Mouse (Mus musculus) CD4-positive, CD25-positive, alpha-beta regulatory T cell, adult 4 months (primary cell): ENCODE measurements around the gene Mroh2a. TPM values are rescaled to one million over a fixed set of nuclear protein-coding genes. Genes with fewer than 3 reads are reported as not detected.
"Not testable (repeated sequence)": the region's sequence is repeated elsewhere in the genome, so short reads cannot be mapped to it uniquely, and the experiment has no call there.

Experiments
- ATAC-seq: one replicate; pipeline ENCODE4 v1.8.0; 2017
- polyA plus RNA-seq, 2 experiments: library from polyadenylated mRNA; unstranded; fragments of 100-300 nt; shearing (Covaris generic); gene quantifications; one replicate each; pipeline ENCODE4 v1.2.1; 2017

Mroh2a gene
- polyA plus RNA-seq, 2 experiments from 2014 or later, result 1.4 to 1.6 TPM

DNA sequence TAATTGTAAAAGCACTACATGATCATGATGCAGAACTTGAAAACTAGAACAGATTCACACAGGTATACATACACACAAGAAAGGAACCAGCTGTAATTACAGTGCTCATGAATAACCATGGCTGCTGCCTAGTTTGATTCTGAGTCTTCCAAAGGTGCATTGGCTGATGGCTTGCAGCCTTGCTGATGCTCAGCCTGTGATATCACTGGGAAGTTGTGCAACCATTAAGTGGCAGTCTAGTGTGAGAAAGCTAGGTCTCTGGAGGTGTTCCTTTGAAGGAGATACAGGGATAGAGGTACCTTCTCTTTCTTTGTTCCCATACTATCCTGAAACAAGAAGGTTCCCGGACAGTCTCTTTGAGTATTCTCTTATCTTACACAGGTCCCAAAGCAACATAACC, 7.7 kb upstream of the Mroh2a start:
- no peak for ATAC-seq

DNA sequence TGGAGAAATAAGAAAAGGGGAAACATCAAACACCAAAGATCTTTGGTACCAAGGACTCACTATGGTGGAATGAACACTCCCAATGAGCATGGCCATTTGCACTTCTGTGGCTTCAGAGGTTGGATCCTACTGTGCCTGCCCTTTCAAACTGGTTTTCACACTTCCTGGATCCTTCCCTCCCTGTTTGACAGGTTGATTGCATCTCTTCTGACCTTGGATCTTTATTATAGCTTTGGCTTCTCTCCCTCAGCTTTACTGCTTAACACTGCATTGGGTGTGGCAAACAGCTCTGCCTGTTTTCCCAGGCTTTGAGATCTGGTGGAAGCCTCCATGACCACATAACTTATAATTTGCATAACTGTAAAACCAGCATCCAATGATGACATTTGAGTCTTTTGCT, 6.5 kb upstream of the Mroh2a start:
- no peak for ATAC-seq

DNA sequence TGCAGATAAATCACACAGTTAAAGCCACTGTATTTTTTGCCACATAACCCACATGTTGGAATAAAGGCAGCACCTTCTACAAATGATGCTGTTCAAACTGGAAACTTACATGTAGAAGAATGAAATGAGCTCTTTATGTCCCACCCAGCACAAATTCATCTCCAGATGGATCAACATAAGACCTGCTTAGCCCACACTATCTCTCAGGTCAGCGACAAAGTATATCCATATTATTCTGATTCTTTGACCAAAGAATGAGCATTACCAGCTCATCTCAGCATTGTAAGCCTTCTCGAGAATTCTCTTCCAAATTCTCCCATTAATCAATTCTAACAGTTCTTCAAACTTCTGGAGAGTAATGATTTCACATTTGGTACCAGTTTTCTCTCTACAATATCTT, 4.6 kb upstream of the Mroh2a start:
- ATAC-seq, result no peak

DNA sequence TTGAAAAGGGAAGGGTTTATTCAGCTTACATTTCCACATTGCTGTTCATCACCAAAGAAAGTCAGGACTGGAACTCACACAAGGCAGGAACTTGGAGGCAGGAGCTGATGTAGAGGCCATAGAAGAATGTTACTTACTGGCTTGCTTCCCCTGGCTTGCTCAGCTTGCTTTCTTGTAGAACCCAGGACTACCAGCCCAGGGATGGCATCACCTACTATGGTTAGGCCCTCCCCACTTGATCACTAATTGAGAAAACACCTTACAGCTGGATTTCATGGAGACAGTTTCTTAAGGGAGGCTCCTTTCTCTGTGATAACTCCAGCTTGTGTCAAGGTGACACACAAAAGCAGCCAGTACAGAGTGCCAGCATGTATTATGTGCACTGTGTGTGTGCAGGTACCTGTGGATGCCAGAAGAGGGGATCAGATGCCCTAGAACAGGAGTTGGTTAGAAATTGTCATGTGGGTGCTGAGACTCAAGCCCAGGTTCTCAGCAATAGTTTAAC, 3.7 kb upstream of the Mroh2a start:
- ATAC-seq, result not testable (repeated sequence)

DNA sequence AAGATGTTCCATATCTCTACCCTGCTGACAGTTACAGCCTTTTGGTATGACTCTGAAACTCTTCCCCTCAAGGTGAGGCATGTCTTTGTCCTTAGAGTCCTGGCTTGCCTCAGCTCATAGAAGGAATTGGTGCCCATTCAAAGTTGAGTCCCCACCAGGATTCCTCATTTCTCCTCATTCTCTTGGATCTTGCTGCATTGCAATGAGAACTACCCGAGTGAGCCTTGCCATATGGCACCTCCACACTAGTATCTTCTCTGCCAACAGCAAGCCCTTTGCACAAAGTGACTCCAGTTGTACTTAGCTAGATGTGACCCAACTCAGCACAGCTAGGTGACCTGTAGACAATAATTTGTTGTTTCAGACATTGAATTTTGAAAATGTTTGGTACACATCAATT, 3.2 kb upstream of the Mroh2a start:
- ATAC-seq, result no peak

DNA sequence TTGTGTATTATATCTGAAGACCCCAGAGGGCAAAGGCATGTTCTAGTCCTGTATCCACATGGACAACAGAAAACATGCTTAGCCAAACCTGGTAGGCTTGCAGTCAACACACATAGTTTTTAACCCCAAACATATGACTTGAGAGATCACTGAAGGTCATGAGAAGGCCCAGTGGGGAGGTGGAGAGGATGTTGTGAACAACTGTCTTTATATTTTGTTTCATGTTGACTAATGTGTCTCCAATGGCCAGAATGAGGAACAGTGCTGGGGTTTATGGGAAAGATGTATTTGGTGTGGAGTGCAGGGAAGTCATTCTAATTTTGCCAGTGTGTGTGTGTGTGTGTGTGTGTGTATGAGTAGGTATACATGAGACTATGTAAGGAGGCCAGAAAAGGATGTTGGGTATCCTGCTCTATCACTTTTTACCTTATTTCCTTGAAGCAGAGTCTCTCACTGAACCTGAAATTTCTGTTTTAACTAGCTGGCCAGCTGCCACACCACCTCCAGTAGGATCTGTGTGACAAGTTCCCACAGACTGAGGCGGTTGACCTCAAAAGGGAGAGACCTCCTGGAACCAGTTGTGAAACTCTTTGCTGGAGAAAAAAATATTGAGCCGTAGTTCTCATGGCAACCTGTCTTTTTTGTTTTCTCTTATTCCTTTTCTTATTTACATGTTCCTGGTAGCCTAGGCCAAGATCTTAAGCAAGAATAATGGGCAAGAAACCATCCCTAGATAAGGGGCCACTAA, 2.6 kb upstream of the Mroh2a start:
- no peak for ATAC-seq

DNA sequence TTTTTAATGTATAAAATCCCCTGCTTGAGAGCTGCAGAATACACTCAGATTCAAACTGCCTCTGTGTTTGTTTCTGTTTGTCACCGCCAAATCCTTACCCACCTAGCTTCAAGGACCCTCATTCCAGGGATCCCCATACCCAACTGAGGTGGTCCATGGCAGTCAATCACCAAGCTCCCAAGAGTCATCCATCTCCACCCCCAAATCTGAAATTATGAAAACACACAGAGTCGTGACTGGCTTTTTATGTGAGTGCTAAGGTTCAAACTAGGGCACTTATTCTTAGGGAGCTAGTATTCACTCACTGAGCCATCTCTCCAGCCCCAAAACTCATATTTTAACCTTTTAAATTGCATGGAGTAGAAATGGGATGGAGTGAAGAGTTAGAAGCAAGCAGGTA, 1.5 kb upstream of the Mroh2a start:
- ATAC-seq, result not testable (repeated sequence)

DNA sequence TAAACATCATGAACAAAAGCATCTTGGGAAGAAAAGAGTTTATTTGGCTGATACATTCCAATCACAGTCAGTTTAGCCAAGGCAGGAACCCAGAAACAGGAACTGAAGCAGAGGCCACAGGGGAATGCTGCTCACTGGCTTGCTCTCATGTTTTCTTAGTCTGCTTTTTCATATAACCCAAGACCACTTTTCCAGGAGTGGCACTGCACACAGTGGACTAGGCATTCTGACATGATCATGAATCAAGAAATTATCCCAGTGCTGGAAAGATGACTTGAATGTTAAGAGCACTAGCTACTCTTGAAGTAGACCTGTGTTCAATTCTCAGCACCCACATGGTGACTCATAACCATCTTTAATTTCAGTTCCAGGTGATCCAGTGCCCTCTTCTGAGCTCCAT, 1.0 kb upstream of the Mroh2a start:
- ATAC-seq, result no peak

DNA sequence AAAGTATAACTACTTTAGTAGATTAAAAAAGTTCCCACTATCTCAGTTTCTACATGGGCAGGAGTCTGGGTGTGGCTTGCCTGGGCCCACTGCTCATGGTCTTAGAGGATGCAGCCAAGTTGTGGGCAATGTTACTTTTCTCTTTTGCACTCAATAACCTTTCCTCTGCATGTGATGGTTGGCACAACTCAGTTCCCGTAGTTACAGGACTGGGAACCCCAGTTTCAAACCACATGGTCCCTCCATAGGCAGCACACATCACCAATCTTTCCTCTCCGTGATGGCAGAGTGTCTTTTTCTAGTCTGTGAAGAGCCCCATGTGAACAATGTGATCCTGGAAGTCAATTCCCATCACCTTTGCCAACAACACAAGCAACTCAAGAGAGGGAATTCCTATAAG, 696 bp downstream of the Mroh2a start:
- no peak for ATAC-seq

DNA sequence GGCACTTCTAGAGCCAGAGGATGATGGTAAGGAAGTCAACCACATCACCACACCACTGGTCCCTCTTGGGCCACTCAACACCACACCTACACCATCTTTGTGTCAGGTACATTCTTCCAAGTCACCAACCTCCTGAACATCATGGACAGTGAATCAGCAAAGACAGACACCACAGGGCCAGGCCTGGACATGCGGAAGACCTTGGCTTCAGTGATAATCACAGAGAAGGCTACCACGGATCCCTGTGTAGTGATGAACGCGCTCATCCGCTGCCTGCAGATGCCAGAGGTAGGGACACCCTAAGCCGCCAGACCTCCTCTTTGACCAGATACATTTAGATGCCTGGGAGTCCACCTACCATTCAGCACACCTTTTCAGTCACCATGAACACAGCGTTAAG, 1.3 kb downstream of the Mroh2a start:
- ATAC-seq, result no peak

DNA sequence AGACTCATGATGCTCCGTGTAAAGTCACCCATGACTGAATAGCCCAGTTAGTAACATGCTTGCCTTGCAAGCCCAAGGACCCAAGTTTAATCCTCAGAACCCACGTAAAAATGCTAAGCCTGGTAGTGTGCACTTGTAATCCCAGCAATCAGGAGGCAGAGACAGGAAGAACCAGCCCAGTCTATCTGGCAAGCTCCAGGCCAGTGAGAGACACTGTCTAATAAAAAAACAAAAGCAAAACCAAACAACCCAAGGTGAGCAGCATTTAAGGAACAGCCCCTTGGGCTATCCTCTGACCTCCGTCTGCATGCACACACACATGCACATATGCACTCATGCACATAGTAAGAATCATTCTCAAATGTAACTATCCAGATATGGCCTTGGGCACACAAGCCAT, 2.8 kb downstream of the Mroh2a start:
- no peak for ATAC-seq

DNA sequence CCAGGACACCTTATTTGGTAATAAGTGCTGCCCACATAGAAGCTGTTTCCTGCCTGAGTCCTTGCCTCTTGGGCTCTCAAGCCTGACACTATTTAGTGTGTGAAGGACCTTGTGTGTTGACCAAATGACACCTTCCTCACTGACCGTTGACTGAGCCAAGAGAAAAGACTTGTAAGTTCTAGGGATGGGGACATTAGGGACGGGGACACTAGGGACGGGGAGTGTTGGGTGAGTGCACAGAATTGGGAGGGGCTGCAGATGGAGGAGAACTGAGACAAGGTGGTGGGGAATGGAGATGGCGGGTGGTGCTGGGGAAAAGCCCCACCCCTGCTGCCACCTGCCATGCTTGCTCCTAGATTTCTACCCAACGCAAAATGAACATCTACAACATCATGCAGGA, 3.2 kb downstream of the Mroh2a start:
- ATAC-seq, result no peak

DNA sequence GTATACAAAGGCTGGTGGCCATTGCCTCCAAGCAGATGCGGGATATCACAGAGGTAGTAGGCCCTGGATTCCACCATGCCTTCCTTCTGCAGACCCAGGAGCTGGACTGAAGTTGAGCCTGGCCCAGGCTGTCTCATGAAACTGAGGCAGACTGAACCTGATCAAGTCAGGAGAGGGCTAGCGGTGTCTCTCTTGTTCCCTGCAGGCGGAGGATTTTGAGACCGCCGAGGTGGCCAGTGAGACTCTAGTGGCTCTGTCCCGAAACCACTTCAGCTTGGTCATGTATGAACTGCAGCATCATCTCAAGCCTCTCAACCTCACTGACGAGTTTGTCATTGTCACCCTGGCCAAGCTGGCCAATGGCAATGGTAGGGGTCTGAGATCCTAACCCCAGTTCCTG, 3.6 kb downstream of the Mroh2a start:
- no peak for ATAC-seq

DNA sequence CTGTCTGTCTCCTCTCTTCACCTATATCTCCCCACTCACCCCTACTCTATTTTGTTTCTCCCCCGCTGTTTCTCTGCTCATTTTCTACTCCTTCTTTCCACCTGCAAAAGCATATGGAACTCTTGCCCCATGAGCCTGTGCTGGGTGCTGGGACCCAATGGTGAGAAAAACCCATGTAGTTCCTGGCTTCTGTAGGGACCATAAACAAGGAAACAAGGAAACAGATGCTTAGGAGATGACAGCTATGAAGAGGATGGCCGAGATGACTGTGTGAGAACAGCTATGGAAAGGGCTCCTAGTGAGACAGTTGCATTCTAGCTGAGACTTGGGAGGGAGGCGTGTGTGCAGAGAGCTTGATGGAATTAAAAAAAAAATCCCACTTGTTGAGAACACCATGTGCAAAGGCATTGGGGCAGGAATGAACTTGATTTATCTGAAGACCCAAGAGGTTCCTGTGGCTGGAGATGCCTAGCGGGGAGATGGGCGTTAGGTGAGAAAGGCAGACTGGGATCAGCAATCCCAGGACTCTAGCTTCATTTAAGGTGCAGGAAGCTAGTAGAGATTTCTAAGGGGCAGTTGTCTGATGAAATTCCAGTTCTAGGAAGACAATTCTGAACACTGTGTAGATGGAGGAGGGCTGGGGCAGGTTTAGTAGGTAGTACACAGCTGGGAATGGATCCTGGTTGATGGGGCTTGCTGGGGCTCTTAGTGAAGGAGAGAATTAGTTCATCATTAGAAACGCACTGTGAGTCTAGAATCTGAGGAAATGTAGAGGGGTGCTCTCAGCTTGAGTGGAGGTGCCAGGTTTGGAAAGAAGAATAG, 4.4 kb downstream of the Mroh2a start:
- no peak for ATAC-seq

DNA sequence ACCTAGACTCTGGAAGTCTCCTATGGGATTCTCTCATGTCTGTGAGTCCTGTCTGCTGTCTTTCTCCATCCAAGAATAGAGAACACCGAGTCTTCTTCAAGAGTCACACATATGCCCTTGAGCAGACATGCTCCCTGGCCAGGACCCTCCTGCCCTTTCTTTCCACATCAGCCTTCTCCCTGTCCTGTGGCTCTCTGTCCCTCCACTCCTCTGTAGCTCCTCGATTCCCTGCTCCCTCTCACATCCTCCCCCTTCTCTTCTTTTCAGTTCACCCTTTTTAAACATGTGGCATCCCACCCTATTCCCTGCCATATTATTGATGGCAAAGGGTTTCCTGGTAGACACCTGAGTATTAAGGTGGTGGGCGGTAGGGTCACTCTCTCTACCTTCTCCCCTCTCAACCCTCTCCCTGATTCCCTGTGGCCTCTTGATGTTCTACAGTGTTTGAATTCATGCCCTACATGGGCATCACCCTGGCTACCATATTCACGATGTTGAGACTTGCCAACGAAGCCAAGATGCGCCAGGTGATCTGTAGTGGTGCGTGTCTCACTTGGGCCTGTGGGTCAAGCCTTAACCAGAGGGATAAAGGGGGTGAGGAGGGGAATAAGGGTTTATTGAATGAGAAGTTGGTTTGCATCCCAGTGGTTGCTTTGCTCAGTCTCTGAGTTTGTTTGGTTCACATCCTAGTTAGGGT, 5.2 kb downstream of the Mroh2a start:
- ATAC-seq, result no peak

DNA sequence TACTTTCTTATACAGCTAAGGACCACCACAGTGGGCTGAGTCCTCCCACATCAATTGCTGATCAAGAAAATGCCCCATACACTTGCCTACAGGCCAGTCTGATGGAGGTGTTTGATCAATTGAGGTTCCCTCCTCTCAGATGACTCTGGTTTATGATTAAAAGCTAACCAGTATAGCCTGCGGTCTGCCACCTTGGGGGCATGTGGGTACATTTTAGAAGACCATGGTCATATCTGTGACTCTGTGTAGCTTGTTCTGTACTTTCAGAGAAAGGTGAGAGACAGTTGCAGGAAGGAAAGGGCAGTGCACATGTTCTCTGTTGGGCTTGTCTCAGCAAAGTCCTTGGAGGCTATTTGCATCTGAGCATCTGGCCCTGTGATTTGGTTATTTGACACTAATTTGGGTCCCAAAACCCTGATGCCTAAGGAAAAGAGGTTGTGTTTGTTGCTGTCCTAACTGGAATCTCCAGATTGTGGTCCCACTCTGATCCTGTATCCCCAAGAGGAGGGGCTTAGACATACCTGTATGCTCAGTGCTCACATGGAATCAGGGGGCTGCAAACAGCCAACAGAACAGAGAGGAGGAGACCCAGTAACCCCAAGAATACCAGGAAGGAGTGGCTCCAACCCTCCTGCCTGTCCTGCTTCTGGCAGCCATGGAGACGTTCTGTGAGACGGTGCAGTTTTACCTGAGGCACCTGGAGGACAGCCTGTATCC, 6.0 kb downstream of the Mroh2a start:
- ATAC-seq, result no peak

DNA sequence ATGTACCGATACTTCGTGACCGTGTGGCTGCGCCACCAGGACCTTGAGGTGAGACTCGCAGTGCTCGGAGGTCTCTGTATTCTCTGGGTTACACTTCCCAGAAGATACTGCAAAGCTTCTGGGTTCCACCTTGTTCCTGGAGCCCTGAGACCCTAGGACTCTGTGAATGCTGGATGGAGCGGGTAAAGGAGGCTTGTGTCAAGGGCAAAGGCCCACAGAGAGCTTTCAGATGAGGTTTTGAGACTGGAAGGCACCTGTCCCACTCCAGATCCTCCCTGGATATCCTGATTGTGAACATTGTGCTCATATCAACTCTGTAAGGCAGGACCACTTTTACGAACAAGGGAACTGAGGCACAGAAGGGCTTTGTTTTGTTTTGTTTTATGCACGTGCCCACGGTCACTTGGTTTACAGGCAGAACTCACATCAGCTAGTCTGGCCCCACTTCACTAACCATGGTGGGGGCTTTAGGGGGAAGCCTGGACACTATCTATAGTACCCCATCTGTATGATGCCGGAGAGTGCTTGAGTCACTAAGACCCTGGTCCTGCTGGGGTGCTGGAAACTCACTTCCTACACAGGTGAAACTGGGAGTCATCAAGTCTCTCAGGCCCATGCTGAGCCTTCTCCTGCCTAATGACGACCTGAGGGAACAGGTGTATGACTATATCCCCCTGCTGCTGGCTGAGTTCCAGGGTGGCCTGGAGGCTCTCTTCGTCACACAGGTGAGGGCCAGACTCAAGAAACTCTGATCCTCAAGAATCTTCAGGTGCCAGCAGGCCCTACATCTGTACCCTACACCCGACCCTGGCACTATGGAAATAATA, 6.8 kb downstream of the Mroh2a start:
- ATAC-seq, result no peak

DNA sequence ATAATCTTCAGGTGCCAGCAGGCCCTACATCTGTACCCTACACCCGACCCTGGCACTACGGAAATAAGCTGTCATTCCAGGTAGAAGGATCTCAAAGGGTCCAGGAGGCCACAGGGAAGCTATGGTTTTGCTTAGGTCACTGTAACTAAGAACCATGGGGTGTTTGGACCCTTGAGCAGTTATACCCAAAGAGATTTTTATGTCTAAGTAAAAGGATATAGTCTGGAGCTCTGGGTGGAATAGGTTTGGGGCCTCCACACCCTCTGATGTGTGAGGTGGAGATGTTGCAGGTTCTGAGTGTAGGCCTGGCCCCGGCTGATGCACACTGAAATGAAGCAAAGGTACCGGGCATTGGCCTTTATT, 7.4 kb downstream of the Mroh2a start:
- no peak for ATAC-seq

DNA sequence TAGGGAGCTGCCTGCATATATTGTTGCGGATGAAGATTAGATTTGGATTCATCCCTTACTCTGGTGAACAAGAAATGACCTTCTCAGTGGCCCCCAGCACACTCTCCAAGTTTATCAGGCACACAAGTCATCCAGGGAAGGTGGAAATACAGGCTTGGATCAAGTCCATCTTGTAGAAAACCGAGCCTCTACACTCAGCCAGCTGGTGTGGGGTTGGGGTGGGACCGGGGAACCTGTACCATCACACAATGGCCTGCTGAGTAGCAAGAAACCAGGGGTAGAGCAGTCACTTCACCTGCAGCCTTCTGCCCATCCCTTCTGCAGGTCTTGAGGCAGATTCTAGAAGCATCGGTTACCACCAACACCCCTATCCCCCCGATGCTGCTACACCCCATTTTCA, 7.9 kb downstream of the Mroh2a start:
- ATAC-seq, result no peak

DNA sequence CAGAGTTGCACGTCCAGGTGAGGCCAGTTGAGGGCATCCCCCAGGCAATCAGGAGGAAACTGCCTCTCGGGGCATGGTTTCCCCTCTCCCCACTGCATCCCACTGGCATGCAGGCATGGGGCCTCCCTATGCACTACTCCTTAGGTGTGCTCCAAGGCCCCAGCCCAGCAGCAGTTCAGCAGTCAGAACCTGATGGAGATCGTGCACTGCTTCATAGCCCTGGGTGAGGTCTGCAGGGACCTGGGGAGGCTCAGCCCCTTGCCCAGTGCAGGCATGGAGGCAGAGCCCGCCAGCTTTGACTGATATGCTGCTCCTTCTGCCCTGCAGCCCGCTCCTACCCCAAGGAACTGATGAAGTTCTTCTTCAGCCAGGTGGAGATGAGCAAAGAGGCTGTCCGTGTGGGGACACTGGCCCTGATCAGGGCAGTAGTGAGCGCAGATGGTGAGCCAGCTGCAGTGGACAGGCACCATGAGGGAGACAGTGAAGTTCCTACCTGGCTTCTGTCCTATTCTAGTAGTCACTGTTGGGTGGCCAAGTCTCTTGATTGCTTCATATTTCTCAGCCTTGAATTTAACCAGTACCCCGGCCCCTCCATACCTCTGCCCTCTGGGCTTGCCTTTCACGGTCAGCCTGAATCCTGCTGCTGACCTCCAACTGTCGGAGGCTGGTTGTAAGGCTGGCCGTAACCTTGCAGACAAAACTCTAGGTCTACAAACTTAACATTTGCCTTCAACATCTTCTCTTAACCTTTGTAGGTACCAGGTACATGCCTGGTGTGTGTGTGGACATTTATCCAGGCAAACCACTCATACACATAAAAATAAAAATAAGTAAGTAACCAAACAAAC, 8.5 kb downstream of the Mroh2a start:
- ATAC-seq, result no peak

DNA sequence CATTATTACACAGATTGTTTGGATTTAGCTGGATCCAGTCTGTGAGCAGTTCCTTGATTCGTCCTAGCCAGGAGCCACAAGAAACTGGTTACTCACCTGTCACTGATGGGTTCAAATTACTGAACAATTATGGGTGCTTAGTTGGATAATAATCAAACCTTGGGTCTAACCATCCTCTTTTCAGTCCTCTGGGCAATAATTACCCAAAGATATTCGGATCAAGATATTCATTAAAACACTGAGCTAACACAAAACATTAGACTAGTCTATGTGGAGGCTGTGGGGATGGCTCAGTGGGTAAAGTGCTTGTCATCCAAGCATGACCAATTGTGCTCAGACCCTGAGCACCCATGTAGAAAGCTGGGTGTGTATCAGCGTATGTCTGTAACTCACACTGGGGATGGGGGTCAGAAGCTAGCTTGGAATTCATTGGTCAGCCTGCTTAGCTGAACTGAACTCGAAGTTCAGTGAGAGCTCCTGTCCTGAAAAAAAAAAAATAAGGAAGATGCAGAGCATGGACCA, 9.2 kb downstream of the Mroh2a start:
- no peak for ATAC-seq
